Mouse (Mus musculus): Measurements from ENCODE around the gene Scube2.

- TF ChIP-seq EP300 (IDR thresholded peaks at IDR 0.05; ENCODE audit: insufficient read depth, low read depth, low read length): no peak
- TF ChIP-seq CTCF (IDR thresholded peaks at IDR 0.05): no peak
Measured at GRCm38 (mm10) chr7:109751427-109752007, 114.0 kb downstream of the Scube2 start.

All from heart, adult 2 months (tissue).